Mouse (Mus musculus) thymus, adult 2 months (tissue): ENCODE data around the gene Prom2. TPM values are rescaled to one million over a fixed set of nuclear protein-coding genes. Genes with fewer than 3 reads are reported as not detected.

Source experiments
- DNase-seq: peaks from one replicate; pipeline ENCODE4 v3.0.0; 2021
- H3K27ac ChIP-seq: fragments of 200-500 bp; 2 replicates; pipeline ENCODE4 v1.5.1; 2012; ENCODE audit warnings: low read length, control low read depth; ENCODE audit not compliant: control insufficient read depth, insufficient read depth
- H3K27me3 ChIP-seq: fragments of 200-500 bp; 2 replicates; pipeline ENCODE4 v1.6.1; 2012; ENCODE audit warnings: mild to moderate bottlenecking, low read length, moderate library complexity, mixed read lengths; ENCODE audit not compliant: control insufficient read depth, insufficient read depth
- H3K36me3 ChIP-seq: fragments of 200-500 bp; 2 replicates; pipeline ENCODE4 v1.6.1; 2012; ENCODE audit warnings: mild to moderate bottlenecking, low read length, moderate library complexity; ENCODE audit not compliant: control insufficient read depth, insufficient read depth
- H3K4me1 ChIP-seq: fragments of 200-500 bp; replicated peaks from 2 replicates; pipeline ENCODE4 v1.6.1; 2012; ENCODE audit warnings: low read length; ENCODE audit not compliant: control insufficient read depth, insufficient read depth
- H3K4me3 ChIP-seq: fragments of 200-500 bp; 2 replicates; pipeline ENCODE4 v1.5.1; 2012; ENCODE audit warnings: mild to moderate bottlenecking, low read length, control low read depth, moderate library complexity; ENCODE audit not compliant: control insufficient read depth, insufficient read depth
- CTCF ChIP-seq: fragments of 200-500 bp; IDR thresholded peaks from 2 replicates; pipeline ENCODE4 v1.5.1; 2012; ENCODE audit warnings: mild to moderate bottlenecking, control low read depth, low read length, moderate library complexity, borderline replicate concordance; ENCODE audit not compliant: control insufficient read depth, poor library complexity, insufficient read depth; ENCODE audit errors: extremely low read depth
- POLR2A ChIP-seq: fragments of 200-500 bp; IDR thresholded peaks from 2 replicates; pipeline ENCODE4 v1.6.1; 2012; ENCODE audit warnings: mild to moderate bottlenecking, low read length, control low read depth, moderate library complexity; ENCODE audit not compliant: control insufficient read depth, poor library complexity, insufficient read depth; ENCODE audit errors: extremely low read depth
- WGBS: fragments of 180-500 bp; shearing (Covaris S2); methylation state at CpG from one replicate; pipeline ENCODE4 v1.1.7; 2018; 5-methylcytosine and 5-hydroxymethylcytosine counted together
- polyA plus RNA-seq: library from polyadenylated mRNA; depleted of rRNA; stranded (reverse); fragments of >200 nt; gene quantifications from 2 replicates; pipeline ENCODE4 v1.2.3, GENCODE M21; 2012

The Prom2 gene
- polyA plus RNA-seq, 1 experiment, result 5.5 TPM

GRCm38 (mm10) chr2:127573322-127573721 lies 32.1 kb upstream of the Prom2 start:
- WGBS, result 82% methylated on average over 1 of the region's 1 CpGs
- Histone ChIP-seq H3K27me3 (no peaks in the 10 kb centered on the region), H3K4me1 (no peaks in the 10 kb centered on the region), H3K36me3 (no peaks in the 10 kb centered on the region), H3K4me3 (no peak overlapping the region), H3K27ac (no peak overlapping the region)
- TF ChIP-seq CTCF, result no peak
- no peak for TF ChIP-seq POLR2A
- DNase-seq, result no peak

DNA sequence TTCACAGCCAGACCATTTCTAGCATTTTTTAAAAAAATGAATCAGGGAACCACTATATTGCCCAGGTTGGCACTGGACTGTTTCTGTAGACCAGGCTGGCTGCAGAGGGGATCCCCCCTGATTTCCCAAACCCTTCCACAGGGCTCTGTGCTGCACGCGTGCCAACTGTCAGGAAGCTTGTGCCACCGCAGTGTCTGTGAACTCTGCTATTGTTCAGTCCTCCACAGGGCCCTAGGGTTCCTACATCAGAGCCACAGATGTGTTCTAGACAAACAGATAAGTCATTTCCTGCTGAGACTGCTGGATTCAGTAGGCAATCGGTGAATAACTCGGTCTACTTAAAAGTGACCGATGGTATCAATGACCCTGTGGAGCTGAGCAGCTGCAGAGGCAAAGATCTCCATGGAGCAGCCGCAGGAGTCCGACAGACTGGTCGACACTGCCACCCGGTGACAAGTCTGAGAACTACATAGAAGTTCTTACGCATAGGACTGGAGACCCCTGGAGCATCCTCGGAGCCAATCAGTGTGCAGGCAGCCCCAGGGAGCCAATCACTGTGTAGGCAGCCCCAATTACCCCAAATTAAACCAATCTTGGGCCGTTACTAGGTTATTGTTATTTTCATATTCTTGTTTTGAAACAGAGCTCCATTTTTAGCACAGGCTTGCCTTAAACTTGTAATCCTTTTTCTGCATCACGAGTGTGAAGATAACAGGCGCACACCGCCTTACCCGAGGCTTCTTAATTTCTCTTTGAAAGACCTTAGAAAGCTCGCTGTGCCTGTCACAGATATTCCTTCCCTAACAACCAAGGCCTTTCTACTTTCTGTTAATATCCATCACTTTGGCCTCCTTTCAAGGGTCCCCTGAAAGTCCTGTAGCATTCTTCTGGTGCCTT lies 18.1 kb upstream of the Prom2 start:
- Histone ChIP-seq H3K27me3 (no peaks in the 10 kb centered on the region), H3K27ac (no peak overlapping the region), H3K4me1 (no peaks in the 10 kb centered on the region), H3K36me3 (no peaks in the 10 kb centered on the region), H3K4me3 (no peak overlapping the region)
- peak; percentile 92 for DNase-seq
- WGBS, result 14% methylated on average over 18 of the region's 18 CpGs
- TF ChIP-seq POLR2A (no peak), CTCF (peak; percentile 82; the same call in 1 of the 2 replicates)

DNA sequence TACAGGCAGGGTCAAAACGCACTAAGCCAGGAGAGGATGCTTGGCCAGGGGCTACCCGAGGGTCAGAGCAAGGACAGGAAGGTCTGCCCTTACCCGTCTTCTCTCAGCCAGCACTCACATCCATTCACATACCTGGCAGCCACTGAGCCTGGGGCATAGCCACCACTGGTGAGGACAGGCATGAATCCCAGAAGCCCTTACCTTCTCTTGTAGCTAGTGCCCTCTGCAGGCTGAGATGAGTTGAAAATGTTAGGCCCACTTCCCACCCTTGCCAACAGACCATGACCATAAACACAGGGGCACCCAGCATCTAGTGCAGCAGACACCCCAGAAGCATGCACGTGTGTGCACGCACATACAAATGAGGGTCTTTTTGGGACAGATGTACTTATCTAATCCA lies 9.8 kb upstream of the Prom2 start:
- Histone ChIP-seq H3K4me1 (no peaks in the 10 kb centered on the region), H3K4me3 (no peak overlapping the region), H3K27me3 (no peaks in the 10 kb centered on the region), H3K36me3 (no peaks in the 10 kb centered on the region), H3K27ac (no peak overlapping the region)
- peak; percentile 16 for DNase-seq
- WGBS, result 67% methylated on average over 5 of the region's 5 CpGs
- TF ChIP-seq CTCF (0 out of 2 replicates have a peak, but pooled peaks have one; percentile 16), POLR2A (no peak)

DNA sequence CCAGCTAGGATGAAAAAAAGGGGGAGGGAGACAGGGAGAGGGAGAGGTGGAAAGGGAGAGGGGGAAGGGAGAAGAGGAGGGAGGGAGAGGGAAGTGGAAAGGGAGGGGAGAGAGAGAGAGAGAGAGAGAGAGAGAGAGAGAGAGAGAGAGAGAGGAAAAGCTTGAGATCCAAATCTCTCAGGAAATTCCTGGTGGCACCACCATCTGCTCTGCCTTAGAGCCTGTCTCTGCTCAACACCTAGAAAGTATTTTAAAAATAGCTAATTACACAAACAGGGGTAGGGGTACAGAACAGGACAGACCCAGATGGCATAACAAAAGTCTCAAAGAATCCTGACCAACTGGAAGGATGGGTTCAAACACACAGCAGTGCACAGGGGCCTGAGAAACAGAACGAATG lies 9.2 kb upstream of the Prom2 start:
- no peak overlapping the region for H3K27ac ChIP-seq
- no peaks in the 10 kb centered on the region for H3K27me3 ChIP-seq
- TF ChIP-seq POLR2A (no peak), CTCF (no peak)
- no peak overlapping the region for H3K4me3 ChIP-seq
- no peaks in the 10 kb centered on the region for H3K4me1 ChIP-seq
- 91% methylated on average over 1 of the region's 1 CpGs for WGBS
- no peak for DNase-seq
- H3K36me3 ChIP-seq, result no peaks in the 10 kb centered on the region

- H3K36me3 ChIP-seq, result no peaks in the 10 kb centered on the region
Observed at GRCm38 (mm10) chr2:127549711-127550110, 8.4 kb upstream of the Prom2 start.

DNA sequence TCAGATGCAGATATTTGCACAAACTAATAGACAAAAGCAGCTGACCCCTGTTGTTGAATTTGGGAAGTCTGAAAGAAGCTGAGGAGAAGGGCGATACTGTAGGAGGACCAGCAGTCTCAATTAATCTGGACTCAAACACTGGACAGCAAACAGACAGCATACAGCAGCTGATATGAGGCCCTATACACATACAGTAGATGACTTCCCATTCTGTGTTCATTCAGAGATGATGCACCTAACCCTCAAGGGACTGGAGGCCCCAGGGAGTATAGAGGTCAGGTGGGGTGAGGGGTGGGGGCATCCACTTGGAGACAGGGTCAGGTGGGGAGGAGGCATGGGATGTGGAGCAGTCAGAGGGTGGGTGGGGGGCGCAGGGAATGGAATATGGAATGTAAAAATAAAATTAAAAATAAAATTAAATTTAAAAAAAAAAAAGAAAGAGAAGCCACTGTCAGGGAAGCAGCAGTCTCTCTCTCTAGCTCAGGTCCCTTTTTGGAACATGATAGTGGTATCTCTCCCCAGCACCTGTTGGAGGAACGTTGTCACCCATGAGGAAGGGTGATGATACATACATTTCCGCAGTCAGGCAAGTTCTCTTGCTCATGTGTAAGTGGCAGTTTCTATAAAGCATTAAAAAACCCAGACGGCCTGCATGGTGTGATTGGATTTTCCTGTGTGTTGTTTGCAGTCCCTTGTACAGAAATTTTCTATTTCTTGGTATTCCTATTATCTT lies 7.2 kb upstream of the Prom2 start:
- no peak for DNase-seq
- no peaks in the 10 kb centered on the region for H3K36me3 ChIP-seq
- no peaks in the 10 kb centered on the region for H3K4me1 ChIP-seq
- no peak overlapping the region for H3K4me3 ChIP-seq
- TF ChIP-seq CTCF (no peak), POLR2A (no peak)
- 85% methylated on average over 5 of the region's 5 CpGs for WGBS
- no peak overlapping the region for H3K27ac ChIP-seq
- no peaks in the 10 kb centered on the region for H3K27me3 ChIP-seq

More at GRCm38 (mm10) chr2:127549711-127550110, 8.4 kb upstream of the Prom2 start:
- Histone ChIP-seq H3K27ac (no peak overlapping the region), H3K4me3 (no peak overlapping the region), H3K4me1 (no peaks in the 10 kb centered on the region), H3K27me3 (no peaks in the 10 kb centered on the region)
- TF ChIP-seq POLR2A (no peak), CTCF (no peak)
- no peak for DNase-seq
